Mouse (Mus musculus) heart, adult 2 months (tissue): ENCODE data around the gene Copz2. TPM values are rescaled to one million over a fixed set of nuclear protein-coding genes. Genes with fewer than 3 reads are reported as not detected.

ENCODE experiments used
- DNase-seq, 2 experiments: peaks; one replicate each; pipeline ENCODE4 v3.0.0; 2021
- H3K27ac ChIP-seq: fragments of 200-600 bp; 2 replicates; pipeline ENCODE4 v1.8.1; 2022
- H3K27me3 ChIP-seq: fragments of 200-500 bp; 2 replicates; pipeline ENCODE4 v1.6.1; 2012; ENCODE audit warnings: mild to moderate bottlenecking, low read length, inconsistent platforms, mixed read lengths; ENCODE audit not compliant: control insufficient read depth, insufficient read depth
- H3K36me3 ChIP-seq: fragments of 200-500 bp; 2 replicates; pipeline ENCODE4 v1.6.1; 2012; ENCODE audit warnings: low read length, inconsistent platforms; ENCODE audit not compliant: control insufficient read depth, insufficient read depth
- H3K4me1 ChIP-seq: fragments of 200-500 bp; 2 replicates; pipeline ENCODE4 v1.6.1; 2011; ENCODE audit warnings: low read length; ENCODE audit not compliant: control insufficient read depth, insufficient read depth
- H3K4me3 ChIP-seq: fragments of 200-600 bp; 2 replicates; pipeline ENCODE4 v1.8.1; 2022
- H3K79me2 ChIP-seq: fragments of 200-500 bp; replicated peaks from 2 replicates; pipeline ENCODE4 v1.6.1; 2012; ENCODE audit warnings: mild to moderate bottlenecking, inconsistent platforms, low read length, moderate library complexity, mixed read lengths; ENCODE audit not compliant: control insufficient read depth, insufficient read depth
- H3K9ac ChIP-seq: fragments of 200-500 bp; 2 replicates; pipeline ENCODE4 v1.6.1; 2012; ENCODE audit warnings: low read depth, mild to moderate bottlenecking, control low read depth, inconsistent platforms, low read length, mixed read lengths
- CTCF ChIP-seq: fragments of 200-600 bp; IDR thresholded peaks from 2 replicates; pipeline ENCODE4 v1.8.1; 2022; ENCODE audit warnings: antibody characterized with exemption, mild to moderate bottlenecking, moderate library complexity
- EP300 ChIP-seq: fragments of 200-500 bp; IDR thresholded peaks from 2 replicates; pipeline ENCODE4 v1.6.1; 2011; ENCODE audit warnings: low read depth, low read length, control low read depth; ENCODE audit not compliant: insufficient read depth
- POLR2A ChIP-seq: fragments of 200-500 bp; IDR thresholded peaks from 2 replicates; pipeline ENCODE4 v1.6.1; 2011; ENCODE audit warnings: mild to moderate bottlenecking, low read depth, low read length, control low read depth; ENCODE audit not compliant: insufficient read depth
- WGBS: fragments of 180-500 bp; shearing (Covaris S2); methylation state at CpG from one replicate; pipeline ENCODE4 v1.1.7; 2018; 5-methylcytosine and 5-hydroxymethylcytosine counted together
- intact Hi-C: fragments of 180-260 bp; cut with DNase I; formaldehyde crosslinking; loops from one replicate; pipeline ENCODE4 v1.15.1; 2025
- polyA plus RNA-seq: library from polyadenylated mRNA; depleted of rRNA; stranded (reverse); fragments of >200 nt; gene quantifications from 2 replicates; pipeline ENCODE4 v1.2.3, GENCODE M21; 2012
- total RNA-seq, 2 experiments: library from RNA; stranded (reverse); gene quantifications; 2 replicates each; pipeline ENCODE4 v1.2.3; 2021

Copz2 gene
- total and polyA plus RNA-seq, 3 experiments, result 35.0 to 55.0 (median 36.9) TPM

GRCm38 (mm10) chr11:96878715-96879114 is 29.0 kb downstream of the Copz2 start:
- Histone ChIP-seq H3K27ac (no peak overlapping the region), H3K4me1 (no peaks in the 10 kb centered on the region), H3K36me3 (no peaks in the 10 kb centered on the region), H3K27me3 (0 out of 2 replicates have a peak, but pooled peaks cover 2% of the 10 kb centered on the region), H3K79me2 (no peaks in the 10 kb centered on the region), H3K9ac (no peak overlapping the region), H3K4me3 (no peak overlapping the region)
- no peak for DNase-seq
- intact Hi-C loops, result no loop called here
- WGBS, result 53% methylated on average over 3 of the region's 3 CpGs
- no peak for TF ChIP-seq EP300
- TF ChIP-seq CTCF, result no peak
- TF ChIP-seq POLR2A, result no peak

GRCm38 (mm10) chr11:96879359-96879758 is 29.7 kb downstream of the Copz2 start:
- no peak for TF ChIP-seq POLR2A
- TF ChIP-seq CTCF, result no peak
- no peak for TF ChIP-seq EP300
- Histone ChIP-seq H3K36me3 (no peaks in the 10 kb centered on the region), H3K79me2 (no peaks in the 10 kb centered on the region), H3K9ac (no peak overlapping the region), H3K4me3 (no peak overlapping the region), H3K27me3 (0 out of 2 replicates have a peak, but pooled peaks cover 2% of the 10 kb centered on the region), H3K4me1 (no peaks in the 10 kb centered on the region), H3K27ac (no peak overlapping the region)
- intact Hi-C loops, result no loop called here
- DNase-seq, result no peak
- WGBS, result 59% methylated on average over 7 of the region's 7 CpGs

GRCm38 (mm10) chr11:96880296-96880695 is 30.6 kb downstream of the Copz2 start:
- 48% methylated on average over 9 of the region's 9 CpGs for WGBS
- Histone ChIP-seq H3K4me3 (no peak overlapping the region), H3K79me2 (no peaks in the 10 kb centered on the region), H3K36me3 (no peaks in the 10 kb centered on the region), H3K9ac (no peak overlapping the region), H3K4me1 (no peaks in the 10 kb centered on the region), H3K27ac (no peak overlapping the region), H3K27me3 (0 out of 2 replicates have a peak, but pooled peaks cover 2% of the 10 kb centered on the region)
- no peak for DNase-seq
- intact Hi-C loops, result no loop called here
- TF ChIP-seq EP300 (no peak), POLR2A (no peak), CTCF (no peak)

GRCm38 (mm10) chr11:96885901-96886340 is 36.3 kb downstream of the Copz2 start:
- H3K4me3 ChIP-seq, result no peak overlapping the region
- 84% methylated on average over 5 of the region's 5 CpGs for WGBS
- no peak for TF ChIP-seq EP300
- no peak for TF ChIP-seq POLR2A
- TF ChIP-seq CTCF, result no peak
- no peaks in the 10 kb centered on the region for H3K27me3 ChIP-seq
- H3K79me2 ChIP-seq, result no peaks in the 10 kb centered on the region
- H3K27ac ChIP-seq, result no peak overlapping the region
- no peak overlapping the region for H3K9ac ChIP-seq
- no peak for DNase-seq
- no peaks in the 10 kb centered on the region for H3K36me3 ChIP-seq
- no peaks in the 10 kb centered on the region for H3K4me1 ChIP-seq
- intact Hi-C loops, result no loop called here

- no peak overlapping the region for H3K9ac ChIP-seq
- H3K27ac ChIP-seq, result no peak overlapping the region
- H3K36me3 ChIP-seq, result no peaks in the 10 kb centered on the region
- H3K27me3 ChIP-seq, result no peaks in the 10 kb centered on the region
- whole genome bisulfite sequencing, result 48% methylated on average over 8 of the region's 8 CpGs
- no peak overlapping the region for H3K4me3 ChIP-seq
- no peak for DNase-seq
- TF ChIP-seq CTCF, result no peak
- no peak for TF ChIP-seq EP300
- no peak for TF ChIP-seq POLR2A
- no peaks in the 10 kb centered on the region for H3K79me2 ChIP-seq
- no peaks in the 10 kb centered on the region for H3K4me1 ChIP-seq
- intact Hi-C loops, result no loop called here
These were observed 37.4 kb downstream of the Copz2 start for GRCm38 (mm10) chr11:96886942-96887546.

GRCm38 (mm10) chr11:96891784-96892527 is 42.3 kb downstream of the Copz2 start:
- intact Hi-C loops, result no loop called here

More at GRCm38 (mm10) chr11:96891784-96892527, 42.3 kb downstream of the Copz2 start:
- peak overlapping the region; percentile 26 for H3K27ac ChIP-seq
- no peak overlapping the region for H3K4me3 ChIP-seq
- TF ChIP-seq EP300, result no peak
- DNase-seq, result no peak
- H3K27me3 ChIP-seq, result no peaks in the 10 kb centered on the region
- 72% methylated on average over 14 of the region's 14 CpGs for WGBS
- no peaks in the 10 kb centered on the region for H3K36me3 ChIP-seq
- H3K9ac ChIP-seq, result no peak overlapping the region
- H3K79me2 ChIP-seq, result no peaks in the 10 kb centered on the region
- peaks cover 5% of the 10 kb centered on the region for H3K4me1 ChIP-seq
